Mouse (Mus musculus) thymus, adult 2 months (tissue): ENCODE measurements at regions not wholly inside any gene's neighbourhood (a gene's known extent, or its start where the extent isn't known, plus 50 kb on each side); places are given as distances from the start of the nearest gene placed in this dataset.

Experiments used
- CTCF ChIP-seq: fragments of 200-500 bp; IDR thresholded peaks from 2 replicates; pipeline ENCODE4 v1.5.1; 2012; ENCODE audit warnings: mild to moderate bottlenecking, control low read depth, low read length, moderate library complexity, borderline replicate concordance; ENCODE audit not compliant: control insufficient read depth, poor library complexity, insufficient read depth; ENCODE audit errors: extremely low read depth
- POLR2A ChIP-seq: fragments of 200-500 bp; IDR thresholded peaks from 2 replicates; pipeline ENCODE4 v1.6.1; 2012; ENCODE audit warnings: mild to moderate bottlenecking, low read length, control low read depth, moderate library complexity; ENCODE audit not compliant: control insufficient read depth, poor library complexity, insufficient read depth; ENCODE audit errors: extremely low read depth

GRCm38 (mm10) chr15:60475086-60475485 lies 378.5 kb downstream of the Fam84b start:
- TF ChIP-seq CTCF = no peak
- no peak for TF ChIP-seq POLR2A
